Mouse (Mus musculus) stomach, embryonic 16.5 days (tissue): ENCODE data around the gene Shisa3. TPM values are rescaled to one million over a fixed set of nuclear protein-coding genes. Genes with fewer than 3 reads are reported as not detected.
A peak's percentile ranks its signal among the peaks of the same experiment; 100 is the strongest.

Experiments
- ATAC-seq: fragments of 200-750 bp; cut with Nextera tagmentation; 2 replicates; pipeline ENCODE4 v1.8.0; 2017; ENCODE audit warnings: moderate number of reproducible peaks, moderate TSS enrichment; ENCODE audit not compliant: insufficient read depth, low FRiP score
- H3K27ac ChIP-seq: fragments of 300-500 bp; sonication (generic); 2 replicates; pipeline ENCODE4 v1.5.1; 2014; ENCODE audit warnings: low read length
- H3K27me3 ChIP-seq: fragments of 300-500 bp; sonication (generic); 2 replicates; pipeline ENCODE4 v1.6.1; 2014; ENCODE audit warnings: low read length, control low read depth, mixed read lengths; ENCODE audit not compliant: control insufficient read depth, insufficient read depth
- H3K36me3 ChIP-seq: fragments of 300-500 bp; sonication (generic); 2 replicates; pipeline ENCODE4 v1.6.1; 2014; ENCODE audit warnings: low read length; ENCODE audit not compliant: control insufficient read depth, insufficient read depth
- H3K4me1 ChIP-seq: fragments of 300-500 bp; sonication (generic); 2 replicates; pipeline ENCODE4 v1.6.1; 2014; ENCODE audit warnings: low read length, control low read depth, mixed read lengths; ENCODE audit not compliant: control insufficient read depth, insufficient read depth
- H3K4me2 ChIP-seq: fragments of 300-500 bp; sonication (generic); 2 replicates; pipeline ENCODE4 v1.6.1; 2014; ENCODE audit warnings: low read depth, low read length, mixed read lengths
- H3K4me3 ChIP-seq: fragments of 300-500 bp; sonication (generic); replicated peaks from 2 replicates; pipeline ENCODE4 v1.5.1; 2014; ENCODE audit warnings: mild to moderate bottlenecking, low read length
- H3K9ac ChIP-seq: fragments of 300-500 bp; sonication (generic); 2 replicates; pipeline ENCODE4 v1.6.1; 2014; ENCODE audit warnings: low read length
- H3K9me3 ChIP-seq: fragments of 300-500 bp; sonication (generic); replicated peaks from 2 replicates; pipeline ENCODE4 v1.6.1; 2016; ENCODE audit warnings: low read length, control low read depth; ENCODE audit not compliant: control insufficient read depth
- WGBS: fragments of 180-500 bp; shearing (Covaris S2); extraction: QIAGEN DNeasy Blood & Tissue Kit; methylation state at CpG from one replicate; pipeline ENCODE4 v1.1.7; 2014; 5-methylcytosine and 5-hydroxymethylcytosine counted together
- microRNA-seq: library from miRNA; unstranded; fragments of <30 nt; microRNA quantifications from one replicate; pipeline ENCODE4, GENCODE M21; 2016
- polyA plus RNA-seq: library from polyadenylated mRNA; unstranded; fragments of >200 nt; fragmentation: Nextera tagmentation; extraction: Ambion mirVana; gene quantifications from 2 replicates; pipeline ENCODE4 v1.2.1, GENCODE M21; 2015

Gene Shisa3
- polyA plus RNA-seq, 1 experiment from 2014 or later = 29.3 TPM

DNA sequence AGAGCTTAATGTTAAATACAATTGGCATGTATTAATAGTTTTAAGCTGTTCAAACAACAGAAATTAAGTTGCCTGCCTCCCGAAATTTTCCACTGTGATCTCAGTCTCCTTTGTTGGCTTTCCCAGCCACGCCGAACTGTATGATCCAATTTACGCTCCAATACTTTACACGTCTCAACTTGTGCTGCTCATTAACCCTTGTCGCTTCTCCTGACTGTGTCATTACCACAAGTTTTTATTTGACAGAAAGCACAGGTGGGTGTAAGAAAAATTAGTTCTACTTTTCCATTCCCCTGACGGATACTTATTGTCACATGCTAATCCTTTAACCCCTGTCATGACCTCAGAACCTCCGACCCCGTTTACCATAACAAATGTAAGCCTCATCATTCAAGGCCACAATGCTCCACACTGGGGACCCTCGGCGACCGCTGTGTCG is 49.2 kb downstream of the Shisa3 start:
- Histone ChIP-seq H3K4me1 (peaks cover 6% of the 10 kb centered on the region), H3K9ac (no peak overlapping the region), H3K9me3 (no peaks in the 10 kb centered on the region), H3K36me3 (no peaks in the 10 kb centered on the region), H3K27me3 (no peaks in the 10 kb centered on the region), H3K4me2 (no peak overlapping the region), H3K27ac (no peak overlapping the region), H3K4me3 (no peak overlapping the region)
- no peak for ATAC-seq
- 42% methylated on average over 13 of the region's 13 CpGs for WGBS

DNA sequence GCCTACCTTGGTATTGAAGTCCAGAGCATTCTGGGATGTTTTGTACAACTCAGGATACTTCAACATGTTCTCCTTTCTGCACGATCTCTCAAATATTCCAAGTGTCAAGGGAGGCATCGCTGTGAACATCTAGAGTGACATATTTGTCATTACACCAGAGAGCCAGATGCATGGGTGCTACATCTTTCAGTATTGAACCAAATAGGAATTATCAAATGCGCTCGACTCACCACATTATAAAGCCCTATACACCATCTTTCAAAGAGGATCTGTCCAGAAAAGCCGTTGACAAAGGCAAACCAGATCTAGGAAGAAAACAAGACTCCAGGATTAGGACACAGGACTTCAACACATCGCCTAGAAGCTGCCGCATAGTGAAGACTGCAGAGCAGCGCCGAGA is 52.2 kb downstream of the Shisa3 start:
- H3K4me2 ChIP-seq = no peak overlapping the region
- no peak for ATAC-seq
- no peak overlapping the region for H3K9ac ChIP-seq
- WGBS = 92% methylated on average over 9 of the region's 9 CpGs
- no peaks in the 10 kb centered on the region for H3K36me3 ChIP-seq
- H3K9me3 ChIP-seq = no peaks in the 10 kb centered on the region
- no peak overlapping the region for H3K27ac ChIP-seq
- peaks cover 6% of the 10 kb centered on the region for H3K4me1 ChIP-seq
- H3K27me3 ChIP-seq = no peaks in the 10 kb centered on the region
- no peak overlapping the region for H3K4me3 ChIP-seq

DNA sequence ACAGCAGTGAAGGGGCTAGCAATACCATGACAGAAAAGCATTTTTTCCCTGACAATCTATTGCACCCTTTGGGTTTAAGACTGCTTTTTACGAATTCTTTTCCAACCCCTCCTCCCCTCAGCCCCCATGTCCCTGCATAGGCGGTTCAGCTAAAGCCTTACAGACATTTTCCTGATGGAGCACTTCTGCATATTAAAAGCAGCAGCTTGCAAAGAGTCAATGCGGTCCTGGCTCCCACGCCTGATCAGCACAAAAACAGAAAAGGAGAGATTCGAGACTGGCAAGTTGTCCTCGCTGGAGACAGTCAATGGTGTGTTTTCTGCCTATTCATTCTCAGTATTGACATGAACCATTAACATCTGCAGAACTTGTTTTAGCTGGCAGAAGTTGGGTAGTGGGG is 55.0 kb downstream of the Shisa3 start:
- no peak overlapping the region for H3K4me3 ChIP-seq
- H3K27me3 ChIP-seq = no peaks in the 10 kb centered on the region
- H3K36me3 ChIP-seq = peaks cover 4% of the 10 kb centered on the region; the same call in 1 of the 2 replicates
- H3K9ac ChIP-seq = no peak overlapping the region
- H3K9me3 ChIP-seq = no peaks in the 10 kb centered on the region
- H3K27ac ChIP-seq = no peak overlapping the region
- H3K4me1 ChIP-seq = no peaks in the 10 kb centered on the region; the same call in 1 of the 2 replicates
- 33% methylated on average over 6 of the region's 6 CpGs for WGBS
- H3K4me2 ChIP-seq = no peak overlapping the region
- ATAC-seq = no peak

DNA sequence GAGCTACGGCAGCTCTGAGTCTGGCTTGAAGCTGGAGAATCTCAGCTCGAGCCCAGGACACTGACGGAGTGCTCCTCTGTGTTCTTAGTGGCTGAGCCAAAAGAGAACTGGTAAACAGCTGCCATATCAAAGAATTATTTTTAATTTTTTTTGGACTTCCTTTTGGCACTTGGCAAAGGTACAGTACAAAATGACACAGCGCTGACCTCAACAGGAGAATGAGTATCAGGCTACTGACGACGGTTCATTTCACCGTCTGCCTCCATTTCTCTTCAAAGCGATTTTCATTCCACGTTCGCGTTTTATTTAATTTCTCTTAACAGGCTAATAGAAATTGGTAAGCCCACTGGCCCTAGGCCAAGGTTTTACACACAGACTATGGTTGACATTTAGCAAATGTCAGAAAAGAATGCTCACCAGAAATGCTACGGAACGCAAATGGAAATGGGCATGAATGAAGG is 61.8 kb downstream of the Shisa3 start:
- Histone ChIP-seq H3K9me3 (no peaks in the 10 kb centered on the region), H3K4me2 (peak overlapping the region; percentile 31), H3K27me3 (no peaks in the 10 kb centered on the region), H3K4me3 (no peak overlapping the region; the same call in 1 of the 2 replicates), H3K4me1 (peaks cover 5% of the 10 kb centered on the region), H3K36me3 (peaks cover 4% of the 10 kb centered on the region; the same call in 1 of the 2 replicates), H3K27ac (peak overlapping the region; percentile 55; the same call in 1 of the 2 replicates), H3K9ac (no peak overlapping the region)
- 37% methylated on average over 13 of the region's 13 CpGs for WGBS
- peak; percentile 50; the same call in 1 of the 2 replicates for ATAC-seq

DNA sequence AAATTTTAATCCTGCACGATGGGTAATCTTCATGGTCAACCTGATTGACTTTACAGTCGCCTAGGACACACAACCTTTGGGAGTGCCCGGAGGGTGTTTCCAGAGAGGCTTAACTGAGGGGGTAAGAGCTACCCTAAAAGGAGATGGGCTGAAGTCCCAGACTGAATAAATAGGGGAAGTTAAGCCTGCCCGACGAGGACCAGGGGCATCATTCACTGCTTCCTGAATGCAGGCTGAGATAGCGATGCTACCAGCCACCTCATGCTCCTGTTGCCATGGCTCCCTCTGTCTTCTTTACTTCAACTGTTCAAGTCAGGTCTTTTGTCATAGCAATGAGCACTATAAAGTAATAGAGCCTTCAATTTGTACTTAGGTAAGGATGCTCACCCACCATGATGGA is 62.5 kb downstream of the Shisa3 start:
- ATAC-seq = no peak
- Histone ChIP-seq H3K9me3 (no peaks in the 10 kb centered on the region), H3K27ac (no peak overlapping the region), H3K36me3 (peaks cover 4% of the 10 kb centered on the region; the same call in 1 of the 2 replicates), H3K4me1 (peaks cover 5% of the 10 kb centered on the region), H3K27me3 (no peaks in the 10 kb centered on the region), H3K4me3 (no peak overlapping the region), H3K9ac (no peak overlapping the region), H3K4me2 (no peak overlapping the region)
- 67% methylated on average over 6 of the region's 6 CpGs for WGBS

DNA sequence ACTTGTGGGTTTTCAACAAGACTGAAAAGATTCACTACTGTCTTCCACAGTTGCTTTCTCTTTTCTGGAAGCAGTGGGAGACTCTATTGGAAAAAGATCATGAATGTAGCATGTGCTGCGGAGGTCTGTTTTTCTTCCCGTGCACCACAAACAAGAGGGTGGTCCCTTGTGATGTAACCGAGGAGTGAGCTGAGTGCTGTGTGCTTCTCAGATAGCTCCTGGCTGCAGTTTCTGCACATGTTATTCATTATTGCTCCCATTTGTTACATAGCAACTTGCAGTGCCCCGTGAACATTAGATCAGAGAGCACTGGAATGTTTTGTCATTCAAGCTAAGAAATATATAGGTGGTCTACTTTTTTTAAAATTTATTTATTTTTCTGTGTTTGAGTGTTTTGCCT is 65.3 kb downstream of the Shisa3 start:
- ATAC-seq = no peak
- 80% methylated on average over 4 of the region's 4 CpGs for WGBS
- Histone ChIP-seq H3K9me3 (no peaks in the 10 kb centered on the region), H3K4me3 (no peak overlapping the region), H3K9ac (no peak overlapping the region), H3K4me1 (peaks cover 5% of the 10 kb centered on the region), H3K27ac (no peak overlapping the region), H3K4me2 (no peak overlapping the region), H3K27me3 (no peaks in the 10 kb centered on the region), H3K36me3 (no peaks in the 10 kb centered on the region)

Small RNA genes lying within 50 kb of the gene (microRNA-seq; reads per million reads assigned to microRNA genes)
- gene Gm23617 = not detected

Other genes with a start within 250 kb of the Shisa3 start
- gene Bend4, start 179.6 kb upstream of the Shisa3 start, polyA plus RNA-seq = 2.7 and 3.0 TPM in 2 replicates
- 10.2 and 10.4 TPM in 2 replicates for gene Atp8a1, start 239.6 kb downstream of the Shisa3 start, polyA plus RNA-seq